Mouse (Mus musculus): ENCODE measurements at regions not wholly inside any gene's neighbourhood (a gene's known extent, or its start where the extent isn't known, plus 50 kb on each side); places are given as distances from the start of the nearest gene placed in this dataset.

DNA sequence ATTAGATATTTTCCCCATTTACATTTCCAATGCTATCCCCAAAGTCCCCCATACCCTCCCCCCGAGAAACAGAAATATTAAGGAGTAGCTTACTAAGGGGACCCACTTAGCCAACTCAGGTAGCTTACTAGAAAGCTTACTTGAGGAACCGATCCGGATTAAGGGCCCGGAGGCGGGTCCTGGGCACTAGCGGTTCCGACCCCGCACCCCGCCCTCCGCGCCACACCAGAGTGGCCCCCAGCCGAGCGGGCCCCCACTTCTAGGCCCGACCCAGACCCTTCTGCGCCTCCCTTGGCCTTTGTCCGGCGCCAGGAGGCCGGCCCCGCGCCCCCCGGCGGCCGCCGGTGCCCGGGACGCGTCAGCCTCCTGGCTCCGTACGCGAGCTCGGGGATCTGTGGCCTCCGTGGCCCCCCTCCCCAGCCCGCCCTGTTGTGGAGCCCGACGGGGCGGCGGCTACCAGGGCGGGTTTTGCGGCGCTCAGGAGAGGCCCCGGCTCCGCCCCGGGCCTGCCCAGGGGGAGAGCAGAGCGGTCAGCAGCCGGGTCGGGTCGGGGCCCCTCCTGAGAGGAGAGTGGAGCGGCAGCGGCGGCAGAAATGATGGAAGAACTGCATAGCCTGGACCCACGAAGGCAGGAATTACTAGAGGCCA, 106.5 kb downstream of the Zfp600 start:
- in situ Hi-C loops (cut with MboI, MseI), result loop anchor here (5.0 to 25.0 kb wide), 4 partner anchors 224 to 1524 kb away; partner anchors contain the start of gene Gm13212

DNA sequence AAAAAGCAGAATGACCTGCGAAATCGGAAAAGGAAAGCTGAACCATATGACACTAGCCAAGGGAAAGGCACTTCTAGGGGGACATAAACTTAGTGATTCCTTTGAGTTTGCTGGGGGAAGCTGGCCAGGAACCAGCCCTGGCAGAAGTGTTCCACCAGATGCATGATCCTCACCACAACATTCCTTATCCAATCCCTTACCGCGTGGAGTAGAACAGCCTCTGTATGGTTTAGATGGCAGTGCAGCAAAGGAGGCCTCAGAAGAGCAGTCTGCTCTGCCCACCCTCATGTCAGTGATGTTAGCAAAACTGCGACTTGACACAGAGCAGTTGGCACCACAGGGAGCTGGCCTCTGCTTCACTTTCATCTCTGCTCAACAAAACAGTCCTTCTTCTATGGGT, 107.2 kb downstream of the Zfp600 start:
- in situ Hi-C loops (cut with MboI, MseI), result loop anchor here (5.0 to 25.0 kb wide), 4 partner anchors 224 to 1524 kb away; partner anchors contain the start of gene Gm13212

DNA sequence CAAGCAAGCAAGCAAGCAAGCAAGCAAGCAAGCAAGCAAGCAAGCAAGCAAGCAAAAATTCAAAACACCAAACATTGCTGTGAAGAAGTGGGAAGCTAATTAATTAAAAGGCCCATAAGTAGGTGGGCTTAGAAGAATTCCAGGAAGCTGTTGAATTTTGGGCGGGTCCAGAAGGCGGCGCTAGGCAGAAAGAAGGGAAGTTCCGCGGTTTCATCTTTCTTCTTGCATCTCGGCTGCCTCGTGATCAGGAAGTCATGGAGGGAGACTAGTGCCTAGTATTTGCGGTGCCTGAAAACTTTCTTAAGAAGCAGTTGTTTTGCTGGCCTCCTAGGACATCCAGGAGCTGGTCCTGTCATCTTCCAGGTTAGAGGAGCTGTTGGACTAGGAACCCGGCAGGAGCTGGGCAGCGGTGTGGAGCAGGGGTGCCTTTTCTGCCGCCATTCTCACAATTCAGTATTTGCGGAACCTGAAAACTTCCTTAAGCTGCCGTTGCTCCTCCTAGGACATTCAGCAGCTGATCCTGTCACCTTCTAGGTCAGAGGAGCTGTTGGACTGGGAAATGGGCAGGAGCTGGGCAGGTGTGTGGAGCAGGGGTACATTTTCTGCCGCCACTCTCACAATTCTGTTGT, 113.6 kb downstream of the Zfp600 start:
- in situ Hi-C loops (cut with MboI, MseI), result loop anchor here (5.0 to 25.0 kb wide), 7 partner anchors 215 to 1517 kb away; partner anchors contain the start of gene Gm13212
